Mouse (Mus musculus): ENCODE data around the gene Samd14.

Gene Samd14

GRCm38 (mm10) chr11:95072804-95073203 is 63.1 kb downstream of the Samd14 start:
- DNase-seq (ENCODE audit: low read depth, low spot score) = no peak

GRCm38 (mm10) chr11:95073835-95074234 is 64.2 kb downstream of the Samd14 start:
- DNase-seq (ENCODE audit: low read depth, low spot score) = no peak

GRCm38 (mm10) chr11:95074694-95075093 is 65.0 kb downstream of the Samd14 start:
- DNase-seq (ENCODE audit: low read depth, low spot score) = no peak

- peak; percentile 40 for DNase-seq (ENCODE audit: low read depth, low spot score)
These were observed 65.7 kb downstream of the Samd14 start for GRCm38 (mm10) chr11:95075197-95076040.
